Mouse (Mus musculus): ENCODE measurements around the gene Vmn1r152. TPM values are rescaled to one million over a fixed set of nuclear protein-coding genes. Genes with fewer than 3 reads are reported as not detected.
"Not testable (repeated sequence)": the region's sequence is repeated elsewhere in the genome, so short reads cannot be mapped to it uniquely, and the experiment has no call there.

The Vmn1r152 gene
- not detected in 2 replicates for polyA plus RNA-seq (2015; fragmentation: Nextera tagmentation; extraction: Ambion mirVana)

GRCm38 (mm10) chr7:22522667-22523066 lies at the start of gene Vmn1r152:
Vmn1r152 (plus strand) TSS chr7:22522967.
- ATAC-seq (ENCODE audit: low read depth); H3K4me2 ChIP-seq; H3K27ac ChIP-seq; DNase-seq; H3K4me1 ChIP-seq (replicated peaks); H3K27me3 ChIP-seq; H3K4me3 ChIP-seq (replicated peaks); H3K9ac ChIP-seq; H3K9me3 ChIP-seq (replicated peaks); H3K36me3 ChIP-seq: not testable (repeated sequence)
- no CpG with 5 or more reads among the region's 3 CpGs for WGBS (ENCODE audit: insufficient replicate concordance)

GRCm38 (mm10) chr7:22499578-22499977 lies 23.2 kb upstream of the Vmn1r152 start, which contains the start of gene Vmn1r151:
Vmn1r151 (minus strand) TSS chr7:22499678.
- 32% methylated on average over 2 of the region's 3 CpGs for WGBS (ENCODE audit: insufficient replicate concordance)
- not testable (repeated sequence) for H3K4me1 ChIP-seq (replicated peaks); H3K27ac ChIP-seq; H3K4me2 ChIP-seq; H3K36me3 ChIP-seq; H3K27me3 ChIP-seq; ATAC-seq (ENCODE audit: low read depth); DNase-seq; H3K9me3 ChIP-seq (replicated peaks); H3K4me3 ChIP-seq (replicated peaks); H3K9ac ChIP-seq

GRCm38 (mm10) chr7:22534787-22535186 lies 12.0 kb downstream of the Vmn1r152 start, which contains the start of gene Gm8677:
Gm8677 (minus strand) TSS chr7:22534887.
- no CpG with 5 or more reads among the region's 1 CpGs for WGBS (ENCODE audit: insufficient replicate concordance)
- not testable (repeated sequence) for H3K27ac ChIP-seq; H3K4me1 ChIP-seq (replicated peaks)

GRCm38 (mm10) chr7:22565243-22565642 lies 42.5 kb downstream of the Vmn1r152 start, which contains the start of gene Gm4201:
Gm4201 (minus strand) TSS chr7:22565343.
- not testable (repeated sequence) for ATAC-seq (ENCODE audit: low read depth); H3K4me3 ChIP-seq (replicated peaks); H3K4me1 ChIP-seq (replicated peaks); DNase-seq; H3K9me3 ChIP-seq (replicated peaks); H3K36me3 ChIP-seq; H3K4me2 ChIP-seq; H3K27me3 ChIP-seq; H3K27ac ChIP-seq; H3K9ac ChIP-seq
- WGBS (ENCODE audit: insufficient replicate concordance), result no CpG with 5 or more reads among the region's 3 CpGs

More at GRCm38 (mm10) chr7:22534787-22535186, 12.0 kb downstream of the Vmn1r152 start, which contains the start of gene Gm8677:
- not testable (repeated sequence) for H3K9me3 ChIP-seq (replicated peaks); H3K27me3 ChIP-seq; DNase-seq; H3K36me3 ChIP-seq; H3K9ac ChIP-seq; H3K4me2 ChIP-seq; H3K4me3 ChIP-seq (replicated peaks); ATAC-seq (ENCODE audit: low read depth)

Other genes with a start within 250 kb of the Vmn1r152 start
- gene Gm4187, start 193.2 kb upstream of the Vmn1r152 start, polyA plus RNA-seq (2015; fragmentation: Nextera tagmentation; extraction: Ambion mirVana), result not detected in 2 replicates
- gene Gm8660, start 151.9 kb upstream of the Vmn1r152 start, polyA plus RNA-seq (2015; fragmentation: Nextera tagmentation; extraction: Ambion mirVana), result not detected in 2 replicates
- not detected in 2 replicates for gene Vmn1r148, start 109.4 kb upstream of the Vmn1r152 start, polyA plus RNA-seq (2015; fragmentation: Nextera tagmentation; extraction: Ambion mirVana)
- not detected in 2 replicates for gene Vmn1r149, start 84.7 kb upstream of the Vmn1r152 start, polyA plus RNA-seq (2015; fragmentation: Nextera tagmentation; extraction: Ambion mirVana)
- not detected in 2 replicates for gene Gm10665, start 58.9 kb upstream of the Vmn1r152 start, polyA plus RNA-seq (2015; fragmentation: Nextera tagmentation; extraction: Ambion mirVana)
- not detected in 2 replicates for gene Vmn1r151, start 23.3 kb upstream of the Vmn1r152 start, polyA plus RNA-seq (2015; fragmentation: Nextera tagmentation; extraction: Ambion mirVana)
- not detected in 2 replicates for gene Gm8677, start 11.9 kb downstream of the Vmn1r152 start, polyA plus RNA-seq (2015; fragmentation: Nextera tagmentation; extraction: Ambion mirVana)
- not detected in 2 replicates for gene Gm4201, start 42.4 kb downstream of the Vmn1r152 start, polyA plus RNA-seq (2015; fragmentation: Nextera tagmentation; extraction: Ambion mirVana)
- not detected in 2 replicates for gene Gm4565, start 65.2 kb downstream of the Vmn1r152 start, polyA plus RNA-seq (2015; fragmentation: Nextera tagmentation; extraction: Ambion mirVana)
- not detected in 2 replicates for gene Vmn1r155, start 135.1 kb downstream of the Vmn1r152 start, polyA plus RNA-seq (2015; fragmentation: Nextera tagmentation; extraction: Ambion mirVana)
- gene Gm8693, start 169.3 kb downstream of the Vmn1r152 start, polyA plus RNA-seq (2015; fragmentation: Nextera tagmentation; extraction: Ambion mirVana), result not detected in 2 replicates
- gene Gm4567, start 196.7 kb downstream of the Vmn1r152 start, polyA plus RNA-seq (2015; fragmentation: Nextera tagmentation; extraction: Ambion mirVana), result not detected in 2 replicates
- gene Vmn1r157, start 238.7 kb downstream of the Vmn1r152 start, polyA plus RNA-seq (2015; fragmentation: Nextera tagmentation; extraction: Ambion mirVana), result not detected in 2 replicates